Mouse (Mus musculus): ENCODE measurements around the gene Cs.

The Cs gene

GRCm38 (mm10) chr10:128372989-128373748 is 35.6 kb downstream of the Cs start:
- no peak for DNase-seq (ENCODE audit: low spot score)

GRCm38 (mm10) chr10:128374393-128374792 is 36.9 kb downstream of the Cs start:
- no peak for DNase-seq (ENCODE audit: low spot score)

- no peak for DNase-seq (ENCODE audit: low spot score)
Observed at GRCm38 (mm10) chr10:128376099-128376454, 38.5 kb downstream of the Cs start.

- peak; percentile 74 for DNase-seq (ENCODE audit: low spot score)
Observed at GRCm38 (mm10) chr10:128376455-128377211, 39.1 kb downstream of the Cs start, which contains the start of gene Ankrd52. Gene Ankrd52 (plus strand): TSS chr10:128377115.

GRCm38 (mm10) chr10:128377222-128377939 is 39.8 kb downstream of the Cs start:
- DNase-seq (ENCODE audit: low spot score): no peak

- no peak for DNase-seq (ENCODE audit: low spot score)
Observed at GRCm38 (mm10) chr10:128377940-128378448, 40.5 kb downstream of the Cs start.

- no peak for DNase-seq (ENCODE audit: low spot score)
Observed at GRCm38 (mm10) chr10:128378462-128378861, 40.9 kb downstream of the Cs start.

GRCm38 (mm10) chr10:128379260-128379659 is 41.7 kb downstream of the Cs start:
- no peak for DNase-seq (ENCODE audit: low spot score)

GRCm38 (mm10) chr10:128380565-128380964 is 43.0 kb downstream of the Cs start:
- no peak for DNase-seq (ENCODE audit: low spot score)

- DNase-seq (ENCODE audit: low spot score): no peak
Observed at GRCm38 (mm10) chr10:128382482-128382881, 44.9 kb downstream of the Cs start.

- DNase-seq (ENCODE audit: low spot score): no peak
Observed at GRCm38 (mm10) chr10:128385902-128386301, 48.4 kb downstream of the Cs start.

GRCm38 (mm10) chr10:128388941-128389340 is 51.4 kb downstream of the Cs start:
- peak; percentile 6 for DNase-seq (ENCODE audit: low spot score)

GRCm38 (mm10) chr10:128389570-128389969 is 52.0 kb downstream of the Cs start:
- DNase-seq (ENCODE audit: low spot score): peak; percentile 73

GRCm38 (mm10) chr10:128390366-128390765 is 52.8 kb downstream of the Cs start:
- peak; percentile 60 for DNase-seq (ENCODE audit: low spot score)

GRCm38 (mm10) chr10:128391850-128392249 is 54.3 kb downstream of the Cs start:
- DNase-seq (ENCODE audit: low spot score): no peak

- DNase-seq (ENCODE audit: low spot score): no peak
Observed at GRCm38 (mm10) chr10:128396017-128396673, 58.6 kb downstream of the Cs start.

- no peak for DNase-seq (ENCODE audit: low spot score)
Observed at GRCm38 (mm10) chr10:128396716-128397264, 59.3 kb downstream of the Cs start.

- no peak for DNase-seq (ENCODE audit: low spot score)
Observed at GRCm38 (mm10) chr10:128397466-128397865, 59.9 kb downstream of the Cs start.

GRCm38 (mm10) chr10:128400338-128400737 is 62.8 kb downstream of the Cs start:
- no peak for DNase-seq (ENCODE audit: low spot score)

GRCm38 (mm10) chr10:128401056-128401455 is 63.5 kb downstream of the Cs start, which contains the start of gene Slc39a5:
Gene Slc39a5 (minus strand): TSS chr10:128401229.
- no peak for DNase-seq (ENCODE audit: low spot score)

- no peak for DNase-seq (ENCODE audit: low spot score)
Observed at GRCm38 (mm10) chr10:128401638-128402037, 64.1 kb downstream of the Cs start.

Measured in ovary, adult 18-20 months (tissue).